In genomic region chr10:80586407-80587304, GRCm38 (mm10) we compare ENCODE assay signal across 7 mouse cellular contexts. TPM values are rescaled to one million over a fixed set of nuclear protein-coding genes. Genes with fewer than 3 reads are reported as not detected.
A peak's percentile ranks its signal among the peaks of the same experiment; 100 is the strongest.
DNase-seq lines count a peak whose midpoint lies in the region; ATAC-seq and TF ChIP-seq lines count a peak whose summit lies in the region.

No protein-coding gene starts in this region.

- intact Hi-C loops in left cerebral cortex, postnatal 4 days (cut with DNase I) = no loop called here

- H3K4me3 ChIP-seq in layer of hippocampus, adult 2 months = peak overlapping the region; percentile 31
- no peak overlapping the region for H3K4me3 ChIP-seq in embryonic facial prominence, embryonic 11.5 days (ENCODE audit: low read depth, low read length)
- 0 out of 2 replicates have a peak overlapping the region, but pooled peaks have one; percentile 10 for H3K4me3 ChIP-seq in hindbrain, embryonic 12.5 days
- no peak overlapping the region for H3K4me3 ChIP-seq in midbrain, embryonic 12.5 days

- H3K9ac ChIP-seq in embryonic facial prominence, embryonic 11.5 days (replicated peaks; ENCODE audit: low read length) = 0 out of 2 replicates have a peak overlapping the region, but pooled peaks have one; percentile 18
- H3K9ac ChIP-seq in hindbrain, embryonic 12.5 days = peak overlapping the region; percentile 23
- no peak overlapping the region for H3K9ac ChIP-seq in midbrain, embryonic 12.5 days (replicated peaks)

- H3K4me2 ChIP-seq in embryonic facial prominence, embryonic 11.5 days (ENCODE audit: low read depth, low read length) = peak overlapping the region; percentile 21
- H3K4me2 ChIP-seq in hindbrain, embryonic 12.5 days (replicated peaks) = no peak overlapping the region
- no peak overlapping the region for H3K4me2 ChIP-seq in midbrain, embryonic 12.5 days (replicated peaks)

- no peak for ATAC-seq in embryonic facial prominence, embryonic 11.5 days (replicated peaks; ENCODE audit: insufficient number of reproducible peaks, low FRiP score, low TSS enrichment, low read depth)
- ATAC-seq in hindbrain, embryonic 12.5 days (ENCODE audit: low FRiP score) = no peak
- no peak for ATAC-seq in midbrain, embryonic 12.5 days (ENCODE audit: low FRiP score, low read depth)

- no peak for TF ChIP-seq CTCF in layer of hippocampus, adult 2 months (conservative IDR thresholded peaks at IDR 0.05)

- peak overlapping the region; percentile 81 for H3K27ac ChIP-seq in layer of hippocampus, adult 2 months
- 0 out of 2 replicates have a peak overlapping the region, but pooled peaks have one; percentile 47 for H3K27ac ChIP-seq in embryonic facial prominence, embryonic 11.5 days (replicated peaks; ENCODE audit: low read depth, low read length)
- H3K27ac ChIP-seq in hindbrain, embryonic 12.5 days = peak overlapping the region; percentile 40; the same call in 1 of the 2 replicates
- H3K27ac ChIP-seq in midbrain, embryonic 12.5 days (replicated peaks) = peak overlapping the region; percentile 52; the same call in 1 of the 2 replicates

- no peaks in the 10 kb centered on the region for H3K9me3 ChIP-seq in embryonic facial prominence, embryonic 11.5 days (replicated peaks; ENCODE audit: control insufficient read depth, low read length)
- no peaks in the 10 kb centered on the region for H3K9me3 ChIP-seq in hindbrain, embryonic 12.5 days (replicated peaks)
- no peaks in the 10 kb centered on the region for H3K9me3 ChIP-seq in midbrain, embryonic 12.5 days

- no peaks in the 10 kb centered on the region for H3K27me3 ChIP-seq in embryonic facial prominence, embryonic 11.5 days (ENCODE audit: control insufficient read depth, insufficient read depth, low read length)
- H3K27me3 ChIP-seq in hindbrain, embryonic 12.5 days = no peaks in the 10 kb centered on the region
- no peaks in the 10 kb centered on the region; the same call in 1 of the 2 replicates for H3K27me3 ChIP-seq in midbrain, embryonic 12.5 days

- DNase-seq in layer of hippocampus, adult 2 months (ENCODE audit: low spot score in 2 of 2) = no peak
- DNase-seq in layer of hippocampus, postnatal 36 days = no peak
- DNase-seq in embryonic facial prominence, embryonic 11.5 days (ENCODE audit: low spot score) = no peak
- no peak for DNase-seq in T-cell, adult 2 months (ENCODE audit: low spot score)
- no peak for DNase-seq in left cerebral cortex, postnatal 4 days

- peaks cover 2% of the 10 kb centered on the region; the same call in 1 of the 2 replicates for H3K36me3 ChIP-seq in embryonic facial prominence, embryonic 11.5 days (replicated peaks; ENCODE audit: control insufficient read depth, insufficient read depth, low read depth, low read length)
- H3K36me3 ChIP-seq in hindbrain, embryonic 12.5 days = peaks cover 35% of the 10 kb centered on the region
- H3K36me3 ChIP-seq in midbrain, embryonic 12.5 days = peaks cover 28% of the 10 kb centered on the region

- WGBS in embryonic facial prominence, embryonic 11.5 days = 95% methylated on average over 46 of the region's 51 CpGs
- WGBS in hindbrain, embryonic 12.5 days = 96% methylated on average over 43 of the region's 51 CpGs
- 94% methylated on average over 43 of the region's 51 CpGs for WGBS in midbrain, embryonic 12.5 days

- H3K4me1 ChIP-seq in embryonic facial prominence, embryonic 11.5 days (ENCODE audit: control insufficient read depth, insufficient read depth, low read length) = peaks cover 6% of the 10 kb centered on the region
- H3K4me1 ChIP-seq in hindbrain, embryonic 12.5 days = peaks cover 32% of the 10 kb centered on the region
- peaks cover 32% of the 10 kb centered on the region for H3K4me1 ChIP-seq in midbrain, embryonic 12.5 days

RNA-seq across cellular contexts. Expression of gene Abhd17a, which starts 3.5 kb away (rescaled TPM):
- 100 to 1,000 TPM; 158 to 166 TPM for total RNA-seq in layer of hippocampus, adult 2 months (2021)
- total RNA-seq in layer of hippocampus, postnatal 36 days (2021) = 100 to 1,000 TPM; 161 to 176 TPM
- polyA plus RNA-seq in embryonic facial prominence, embryonic 11.5 days (2014; fragmentation: Nextera tagmentation; extraction: Ambion mirVana) = 94.8 and 111 TPM in 2 replicates
- 112 and 118 TPM in 2 replicates for polyA plus RNA-seq in hindbrain, embryonic 12.5 days (2016; fragmentation: Nextera tagmentation; extraction: Ambion mirVana)
- polyA plus RNA-seq in midbrain, embryonic 12.5 days (2016; fragmentation: Nextera tagmentation; extraction: Ambion mirVana) = 104 and 105 TPM in 2 replicates
- total RNA-seq in left cerebral cortex, postnatal 4 days (2021) = 100 to 1,000 TPM; 131 to 133 TPM

RNA-seq across cellular contexts. Expression of gene Klf16, which starts 9.5 kb away (rescaled TPM):
- 10 to 100 TPM; 50.8 to 56.8 TPM for total RNA-seq in layer of hippocampus, adult 2 months (2021)
- total RNA-seq in layer of hippocampus, postnatal 36 days (2021) = 10 to 100 TPM; 51.7 to 56.8 TPM
- polyA plus RNA-seq in embryonic facial prominence, embryonic 11.5 days (2014; fragmentation: Nextera tagmentation; extraction: Ambion mirVana) = 4.5 and 5.5 TPM in 2 replicates
- polyA plus RNA-seq in hindbrain, embryonic 12.5 days (2016; fragmentation: Nextera tagmentation; extraction: Ambion mirVana) = 7.1 and 8.1 TPM in 2 replicates
- polyA plus RNA-seq in midbrain, embryonic 12.5 days (2016; fragmentation: Nextera tagmentation; extraction: Ambion mirVana) = 6.1 and 6.2 TPM in 2 replicates
- total RNA-seq in left cerebral cortex, postnatal 4 days (2021) = 10 to 100 TPM; 34.1 to 35.5 TPM

RNA-seq across cellular contexts. Expression of gene Scamp4, which starts 16.0 kb away (rescaled TPM):
- total RNA-seq in layer of hippocampus, adult 2 months (2021) = 10 to 100 TPM; 42.9 to 43.1 TPM
- 10 to 100 TPM; 41.8 to 44.9 TPM for total RNA-seq in layer of hippocampus, postnatal 36 days (2021)
- polyA plus RNA-seq in embryonic facial prominence, embryonic 11.5 days (2014; fragmentation: Nextera tagmentation; extraction: Ambion mirVana) = 62.4 and 64.9 TPM in 2 replicates
- polyA plus RNA-seq in hindbrain, embryonic 12.5 days (2016; fragmentation: Nextera tagmentation; extraction: Ambion mirVana) = 60.3 and 69.4 TPM in 2 replicates
- 63.1 and 68.4 TPM in 2 replicates for polyA plus RNA-seq in midbrain, embryonic 12.5 days (2016; fragmentation: Nextera tagmentation; extraction: Ambion mirVana)
- 10 to 100 TPM; 30.9 to 34.5 TPM for total RNA-seq in left cerebral cortex, postnatal 4 days (2021)

RNA-seq across cellular contexts. Expression of gene Adat3, which starts 16.0 kb away (rescaled TPM):
- total RNA-seq in layer of hippocampus, adult 2 months (2021) = 1 to 10 TPM; 1.3 to 3.5 TPM
- total RNA-seq in layer of hippocampus, postnatal 36 days (2021) = 1 to 10 TPM; 3.8 to 4.5 TPM
- 5.7 and 5.8 TPM in 2 replicates for polyA plus RNA-seq in embryonic facial prominence, embryonic 11.5 days (2014; fragmentation: Nextera tagmentation; extraction: Ambion mirVana)
- polyA plus RNA-seq in hindbrain, embryonic 12.5 days (2016; fragmentation: Nextera tagmentation; extraction: Ambion mirVana) = 4.8 and 5.5 TPM in 2 replicates
- 7.8 and 8.7 TPM in 2 replicates for polyA plus RNA-seq in midbrain, embryonic 12.5 days (2016; fragmentation: Nextera tagmentation; extraction: Ambion mirVana)
- total RNA-seq in left cerebral cortex, postnatal 4 days (2021) = 1 to 10 TPM; 2.9 to 3.6 TPM

RNA-seq across cellular contexts. Expression of gene Gm49322, which starts 19.2 kb away (rescaled TPM):
- 1 to 10 TPM; 3.0 to 4.5 TPM for total RNA-seq in layer of hippocampus, adult 2 months (2021)
- total RNA-seq in layer of hippocampus, postnatal 36 days (2021) = 1 to 10 TPM; 2.6 to 3.1 TPM
- 1.4 and 1.5 TPM in 2 replicates for polyA plus RNA-seq in embryonic facial prominence, embryonic 11.5 days (2014; fragmentation: Nextera tagmentation; extraction: Ambion mirVana)
- polyA plus RNA-seq in hindbrain, embryonic 12.5 days (2016; fragmentation: Nextera tagmentation; extraction: Ambion mirVana) = 5.2 and 5.3 TPM in 2 replicates
- polyA plus RNA-seq in midbrain, embryonic 12.5 days (2016; fragmentation: Nextera tagmentation; extraction: Ambion mirVana) = 6.0 and 7.5 TPM in 2 replicates
- total RNA-seq in left cerebral cortex, postnatal 4 days (2021) = 1 to 10 TPM; 3.7 to 4.8 TPM

Comparison
In these comparisons a context has a peak if more than half of its experiments do, and no peak if none do; other contexts are left out.
1. H3K4me3 ChIP-seq: peak in layer of hippocampus, adult 2 months (single experiment) and hindbrain, embryonic 12.5 days (single experiment); none in embryonic facial prominence, embryonic 11.5 days (single experiment) and midbrain, embryonic 12.5 days (single experiment).
2. Peak in every context shown above with its lines, with median percentiles within 50 percentile points of each other: H3K27ac ChIP-seq.